Mouse (Mus musculus) heart, adult 10 weeks (tissue): ENCODE data around the gene Exoc5. TPM values are rescaled to one million over a fixed set of nuclear protein-coding genes. Genes with fewer than 3 reads are reported as not detected.

Source experiments
- polyA plus RNA-seq: library from polyadenylated mRNA; stranded (reverse); fragments of 350-450 nt; fragmentation: Illumina TruSeq; extraction: RNeasy Lipid Tissue Mini Kit (QIAGEN cat#74804); gene quantifications from one replicate; pipeline ENCODE4 v1.2.3, GENCODE M21; 2014; ENCODE audit warnings: low read depth, low replicate concordance

The Exoc5 gene
- polyA plus RNA-seq = 15.4 TPM

DNA sequence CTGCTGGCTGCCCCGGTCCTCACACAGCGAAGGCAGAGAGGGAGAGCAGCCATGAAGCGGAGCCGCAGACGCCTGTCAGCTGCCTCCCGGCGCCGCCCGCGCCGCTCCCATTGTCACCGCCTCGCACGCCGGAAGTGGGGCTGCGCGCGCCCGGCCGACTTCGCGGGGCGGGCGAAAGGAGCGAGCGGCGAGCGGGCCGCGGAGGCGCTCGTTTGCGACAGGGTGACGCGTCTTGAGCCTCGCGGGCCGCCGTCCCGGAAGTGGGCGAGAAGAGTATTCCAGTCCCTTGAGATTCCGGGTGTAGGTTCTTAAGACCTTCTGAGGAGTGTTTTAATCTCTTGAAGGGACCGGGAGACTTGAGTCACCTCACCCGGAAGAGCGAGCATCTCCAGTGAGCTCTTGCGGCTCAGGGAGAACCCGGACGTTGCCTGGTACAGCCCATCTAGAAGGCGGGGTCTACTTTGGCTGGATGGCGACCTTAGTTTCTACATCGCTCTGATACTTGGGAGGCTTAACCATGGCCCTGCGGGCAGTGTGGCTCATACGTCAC is at the start of gene Exoc5:
Gene Exoc5 (minus strand): TSS at position 380 of the 550 bp plus-strand sequence.

DNA sequence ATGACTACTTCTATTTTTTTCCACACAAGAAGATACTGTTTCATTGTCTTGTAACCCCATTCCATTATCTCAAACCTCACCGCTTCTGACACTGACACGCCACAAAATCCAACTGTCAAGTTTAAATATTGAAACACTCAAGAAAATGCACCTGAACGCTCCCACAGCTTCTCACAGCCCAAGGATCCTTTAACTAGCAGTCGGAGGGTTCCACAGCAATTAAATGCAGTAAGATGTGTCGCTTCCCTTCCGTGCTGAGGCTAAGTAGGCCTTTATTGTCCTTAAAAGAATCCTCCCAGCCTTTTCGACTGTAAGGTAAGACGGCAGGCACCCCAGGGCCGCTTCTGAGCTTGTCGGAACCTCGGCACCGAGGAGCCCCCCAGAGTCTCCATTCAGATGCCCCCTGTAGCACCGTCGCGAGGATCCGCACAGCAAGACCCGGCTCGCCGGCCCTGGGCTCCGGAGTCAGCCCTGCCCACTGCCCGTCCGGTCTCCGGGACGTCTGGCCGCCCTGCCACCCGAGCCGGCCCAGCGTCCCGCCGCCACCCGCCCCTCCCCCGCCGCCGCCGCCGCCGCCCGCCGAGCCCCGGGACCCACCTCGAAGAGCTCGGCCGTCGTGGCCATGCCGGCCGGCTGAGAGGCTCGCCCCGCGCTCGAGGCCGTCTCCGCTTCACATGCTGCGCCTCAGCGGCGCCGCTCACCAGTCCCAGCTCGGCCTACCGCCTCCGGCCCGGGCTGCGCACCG is 752 bp downstream of the Exoc5 start, which contains the start of gene Ap5m1:
Gene Ap5m1 (plus strand): TSS at position 569 of the 745 bp plus-strand sequence.

Other genes starting within 250 kb of the Exoc5 start
- gene Ap5m1, start 556 bp downstream of the Exoc5 start, polyA plus RNA-seq = 11.6 TPM
- 18.1 TPM for gene Naa30, start 105.6 kb upstream of the Exoc5 start, polyA plus RNA-seq
- gene ccdc198, start 178.8 kb upstream of the Exoc5 start, polyA plus RNA-seq = not detected